Mouse (Mus musculus) olfactory bulb, adult 2 months (tissue): ENCODE measurements around the gene Pcyox1. TPM values are rescaled to one million over a fixed set of nuclear protein-coding genes. Genes with fewer than 3 reads are reported as not detected.

Experiments used
- H3K27ac ChIP-seq: fragments of 200-500 bp; 2 replicates; pipeline ENCODE4 v1.5.1; 2012; ENCODE audit warnings: low read depth, low read length; ENCODE audit not compliant: insufficient read depth
- H3K4me1 ChIP-seq: fragments of 200-500 bp; 2 replicates; pipeline ENCODE4 v1.6.1; 2012; ENCODE audit warnings: low read length; ENCODE audit not compliant: control insufficient read depth, insufficient read depth
- H3K4me3 ChIP-seq: fragments of 200-500 bp; 2 replicates; pipeline ENCODE4 v1.5.1; 2012; ENCODE audit warnings: mild to moderate bottlenecking, low read depth, low read length, moderate library complexity; ENCODE audit not compliant: insufficient read depth
- CTCF ChIP-seq: fragments of 200-500 bp; IDR thresholded peaks from 2 replicates; pipeline ENCODE4 v1.5.1; 2012; ENCODE audit warnings: low read depth, mild to moderate bottlenecking, low read length, moderate library complexity; ENCODE audit not compliant: insufficient read depth
- POLR2A ChIP-seq: fragments of 200-500 bp; IDR thresholded peaks from 2 replicates; pipeline ENCODE4 v1.6.1; 2012; ENCODE audit warnings: mild to moderate bottlenecking, low read depth, low read length, moderate library complexity; ENCODE audit not compliant: insufficient read depth
- WGBS: fragments of 180-500 bp; shearing (Covaris S2); methylation state at CpG from one replicate; pipeline ENCODE4 v1.1.7; 2018; 5-methylcytosine and 5-hydroxymethylcytosine counted together
- polyA plus RNA-seq: library from polyadenylated mRNA; stranded (reverse); fragments of >200 nt; gene quantifications from 2 replicates; pipeline ENCODE4 v1.2.4, GENCODE M21; 2012; ENCODE audit warnings: low replicate concordance; ENCODE audit not compliant: missing spikeins, insufficient read depth, insufficient read length

Pcyox1 gene
- polyA plus RNA-seq, 1 experiment: not detected

GRCm38 (mm10) chr6:86370764-86371339 is 26.1 kb downstream of the Pcyox1 start, which contains the start of gene Snrpg:
Snrpg (plus strand) TSS chr6:86371304.
- no peak for TF ChIP-seq CTCF
- no peak for TF ChIP-seq POLR2A
- 8% methylated on average over 15 of the region's 15 CpGs for WGBS
- Histone ChIP-seq H3K4me1 (peaks cover 6% of the 10 kb centered on the region), H3K4me3 (peak within 1 kb of the TSS; percentile 79), H3K27ac (peak within 1 kb of the TSS; percentile 70)

DNA sequence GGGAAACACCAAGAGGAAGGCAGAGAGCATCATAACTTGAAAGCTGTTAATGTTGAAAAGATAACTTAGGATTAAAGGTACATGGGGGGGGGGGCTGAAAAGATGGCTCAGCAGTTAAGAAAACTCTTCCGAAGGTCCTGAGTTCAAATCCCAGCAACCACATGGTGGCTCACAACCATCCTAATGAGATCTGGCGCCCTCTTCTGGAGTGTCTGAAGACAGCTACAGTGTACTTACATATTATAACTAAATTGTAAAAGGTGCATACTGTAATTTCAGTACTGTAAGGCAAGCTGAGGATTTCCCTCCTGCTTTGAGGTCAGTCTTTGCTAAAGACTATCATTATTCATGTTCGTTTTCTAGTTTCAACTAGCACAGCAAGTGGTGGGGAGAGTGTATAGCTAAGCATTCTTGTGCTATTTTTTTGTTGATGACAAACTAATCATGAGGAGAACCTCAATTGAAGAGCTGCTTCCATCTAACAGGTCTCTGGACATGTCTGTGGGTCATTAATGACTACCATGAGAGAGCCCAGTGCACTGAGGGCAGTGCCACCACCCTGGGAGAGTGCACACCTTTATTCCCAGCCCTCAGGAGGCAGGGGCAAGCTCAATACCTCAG is 26.8 kb downstream of the Pcyox1 start:
- TF ChIP-seq POLR2A: no peak
- TF ChIP-seq CTCF: no peak
- WGBS: 49% methylated on average over 3 of the region's 3 CpGs
- Histone ChIP-seq H3K27ac (no peak overlapping the region), H3K4me3 (no peak overlapping the region), H3K4me1 (peaks cover 6% of the 10 kb centered on the region)

GRCm38 (mm10) chr6:86368479-86368878 is 28.5 kb downstream of the Pcyox1 start:
- peaks cover 9% of the 10 kb centered on the region for H3K4me1 ChIP-seq
- TF ChIP-seq POLR2A (no peak), CTCF (no peak)
- no peak overlapping the region for H3K27ac ChIP-seq
- WGBS: 63% methylated on average over 5 of the region's 5 CpGs
- H3K4me3 ChIP-seq: no peak overlapping the region

DNA sequence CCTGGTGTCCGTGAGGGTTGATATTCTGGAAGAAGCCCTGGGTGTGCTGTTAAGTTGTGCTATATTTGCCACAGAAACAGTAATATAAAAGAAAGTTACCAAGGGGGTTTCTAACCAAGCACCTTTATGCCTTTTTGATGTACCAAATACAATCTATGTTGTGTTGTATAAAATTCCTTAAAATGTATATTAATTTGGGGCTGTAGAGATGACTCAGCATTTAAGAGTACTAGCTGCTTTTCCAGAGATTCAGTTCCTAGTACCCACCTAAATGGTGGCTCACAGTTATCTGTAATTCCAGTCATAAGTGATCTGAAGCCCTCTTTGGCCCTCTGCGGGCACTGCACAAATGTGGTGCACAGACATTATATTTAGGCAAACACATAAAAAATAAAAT is 30.1 kb downstream of the Pcyox1 start:
- Histone ChIP-seq H3K27ac (no peak overlapping the region), H3K4me1 (peaks cover 9% of the 10 kb centered on the region), H3K4me3 (0 out of 2 replicates have a peak overlapping the region, but pooled peaks have one; percentile 80)
- no peak for TF ChIP-seq CTCF
- no peak for TF ChIP-seq POLR2A
- WGBS: 62% methylated on average over 2 of the region's 2 CpGs

- TF ChIP-seq POLR2A: no peak
- TF ChIP-seq CTCF: no peak
- peaks cover 9% of the 10 kb centered on the region for H3K4me1 ChIP-seq
- WGBS: 26% methylated on average over 25 of the region's 25 CpGs
- peak overlapping the region; percentile 80 for H3K4me3 ChIP-seq
- peak overlapping the region; percentile 88 for H3K27ac ChIP-seq
These were observed 30.7 kb downstream of the Pcyox1 start for GRCm38 (mm10) chr6:86366125-86366852.

DNA sequence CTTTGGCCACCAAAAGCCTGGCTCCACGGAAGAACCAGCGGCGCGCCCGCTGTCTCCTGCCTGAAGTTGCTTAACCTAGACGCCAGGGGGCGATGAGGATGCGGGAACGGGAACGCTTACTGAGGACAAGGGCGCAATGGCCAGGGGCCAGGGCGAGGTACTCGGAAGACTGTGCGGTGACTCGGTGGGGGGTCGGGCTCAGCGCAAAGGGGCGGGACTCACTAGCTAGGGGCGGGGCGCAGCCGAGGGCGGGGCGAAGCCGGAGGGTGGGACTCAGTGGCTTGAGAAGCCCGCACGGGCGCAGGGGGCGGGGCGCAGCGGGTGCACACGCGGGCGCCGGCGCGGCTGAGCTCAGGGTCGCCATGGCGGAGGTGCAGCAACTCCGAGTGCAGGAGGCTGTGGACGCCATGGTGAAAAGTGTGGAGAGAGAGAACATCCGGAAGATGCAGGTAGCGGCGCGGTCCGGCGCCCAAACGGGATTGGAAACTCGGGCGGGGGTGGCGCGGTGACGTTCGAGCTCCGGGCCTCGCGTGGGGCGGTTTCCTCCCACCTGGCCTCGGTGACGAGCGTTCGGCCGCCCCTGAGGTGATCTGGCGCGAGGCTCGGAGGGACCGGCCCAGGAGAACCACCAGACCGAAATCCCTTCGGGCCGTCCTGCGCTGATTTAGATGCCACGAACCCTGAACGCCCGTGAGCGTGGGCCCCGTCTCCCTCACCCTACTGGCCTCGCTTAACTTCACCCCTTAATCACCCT is 31.4 kb downstream of the Pcyox1 start, which contains the start of gene Fam136a:
TSS of gene Fam136a (plus strand) at position 276 of the 754 bp plus-strand sequence.
- Histone ChIP-seq H3K27ac (peak within 1 kb of the TSS; percentile 88), H3K4me3 (peak within 1 kb of the TSS; percentile 80), H3K4me1 (peaks cover 9% of the 10 kb centered on the region)
- under 1% methylated on average over 76 of the region's 76 CpGs for WGBS
- TF ChIP-seq CTCF: peak; percentile 93
- TF ChIP-seq POLR2A: peak; percentile 63

DNA sequence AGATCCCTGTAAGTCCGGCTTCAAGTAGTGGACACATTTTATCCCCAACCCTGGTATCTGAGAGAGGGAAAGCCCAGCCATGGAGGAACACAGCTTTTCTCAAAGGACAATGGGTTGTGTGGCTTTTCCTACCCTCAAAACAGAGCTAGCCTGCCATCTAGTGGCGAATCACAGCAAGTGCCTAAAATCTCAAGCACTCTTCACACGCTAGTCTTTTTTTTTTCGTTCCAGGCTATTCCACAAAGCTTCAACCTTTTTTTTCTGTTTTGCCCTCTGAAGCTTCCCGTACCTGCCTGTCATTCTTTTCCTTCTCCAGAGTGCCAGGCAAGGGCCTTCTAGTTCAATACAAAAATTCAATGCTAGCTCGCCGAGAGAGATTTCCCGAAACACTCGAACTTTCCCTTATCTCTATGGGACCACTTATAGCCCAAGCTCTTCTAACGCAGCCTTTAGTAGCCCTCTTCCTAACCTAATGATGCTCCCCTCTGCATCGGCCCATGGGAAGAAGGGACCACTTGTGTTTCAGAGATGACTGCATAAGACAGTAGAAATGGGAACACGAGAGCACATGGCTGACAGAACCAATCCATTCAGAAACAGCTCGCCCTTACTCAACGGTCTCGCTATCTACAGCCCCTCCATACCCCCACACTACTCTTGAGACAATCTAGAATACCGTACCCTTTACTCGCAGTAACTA is 32.4 kb downstream of the Pcyox1 start:
- WGBS: under 1% methylated on average over 17 of the region's 17 CpGs
- Histone ChIP-seq H3K27ac (peak overlapping the region; percentile 45), H3K4me1 (peaks cover 9% of the 10 kb centered on the region), H3K4me3 (peak overlapping the region; percentile 30)
- TF ChIP-seq POLR2A (no peak), CTCF (no peak)

DNA sequence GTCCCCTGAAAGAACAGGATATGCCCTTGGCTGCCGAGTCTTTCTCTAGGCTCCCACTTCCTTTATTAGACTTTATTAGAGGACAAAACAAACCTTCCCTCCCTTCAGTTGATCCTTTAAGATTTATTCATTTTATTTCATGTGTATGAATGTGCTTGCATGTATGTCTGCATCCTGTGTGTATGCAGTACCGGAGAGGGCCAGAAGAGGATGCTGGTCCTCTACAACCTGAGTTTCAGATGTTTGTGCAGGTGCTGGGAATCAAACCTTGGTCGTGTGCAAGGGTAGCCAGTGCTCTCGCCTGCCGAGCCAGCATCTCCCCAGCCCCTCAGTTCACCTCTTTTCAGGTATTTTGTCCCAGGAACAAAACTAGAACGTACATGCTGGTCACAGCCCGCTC is 35.6 kb downstream of the Pcyox1 start:
- WGBS: 88% methylated on average over 7 of the region's 7 CpGs
- TF ChIP-seq CTCF: no peak
- TF ChIP-seq POLR2A: no peak
- no peak overlapping the region for H3K4me3 ChIP-seq
- peaks cover 6% of the 10 kb centered on the region for H3K4me1 ChIP-seq
- H3K27ac ChIP-seq: no peak overlapping the region
